Mouse (Mus musculus): ENCODE measurements around the gene Soga1.

The Soga1 gene

DNA sequence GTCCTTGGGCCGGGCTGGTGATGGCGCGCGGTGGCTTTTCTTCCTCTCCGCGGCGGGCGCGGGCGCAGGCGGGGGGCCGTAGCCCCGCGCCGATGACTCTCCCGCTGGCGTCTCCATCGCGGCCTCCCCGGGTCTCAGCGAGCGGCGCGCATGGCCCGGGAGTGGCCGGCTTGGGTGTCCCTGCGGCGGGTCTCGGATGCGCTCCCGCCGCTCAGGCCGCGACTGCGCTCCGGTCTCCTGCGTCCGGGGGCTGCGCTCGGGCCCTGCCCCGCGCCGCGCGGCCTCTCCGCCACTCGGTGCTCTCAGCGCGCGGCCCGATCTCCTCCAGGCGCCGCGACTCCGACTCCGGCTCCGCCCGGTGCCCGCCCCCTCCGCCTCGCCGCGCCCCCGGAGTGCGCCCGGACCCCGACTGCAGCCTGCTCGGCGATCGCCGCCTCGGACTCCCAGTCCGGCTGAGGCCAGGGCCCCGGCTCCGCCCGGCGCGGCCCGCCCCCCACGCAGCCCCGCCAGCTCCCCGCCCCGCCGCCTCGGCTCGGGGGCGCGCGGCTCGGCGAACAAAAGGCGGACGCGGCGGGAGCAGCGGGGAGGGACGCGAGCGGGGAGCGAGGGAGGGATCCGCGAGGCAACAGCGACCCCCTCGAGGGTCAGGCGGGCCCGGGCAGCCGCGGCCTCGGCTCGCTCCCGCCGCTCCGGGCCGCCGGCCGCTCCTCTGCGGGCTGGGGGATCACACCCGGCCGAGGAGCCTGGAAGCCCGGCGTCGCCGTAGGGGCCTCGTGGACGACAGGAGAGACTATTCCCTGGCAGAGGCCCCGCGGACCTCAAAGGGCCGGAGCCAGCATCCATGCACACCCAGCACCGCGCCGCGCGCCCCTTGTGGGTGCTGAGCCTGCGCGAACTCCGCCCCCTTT, at the start of gene Soga1:
Gene Soga1, minus strand, starts transcription at position 462 of the 908 bp plus-strand sequence.
- peak; percentile 35 to 66 for DNase-seq (ENCODE audit: low spot score in 2 of 2)

DNA sequence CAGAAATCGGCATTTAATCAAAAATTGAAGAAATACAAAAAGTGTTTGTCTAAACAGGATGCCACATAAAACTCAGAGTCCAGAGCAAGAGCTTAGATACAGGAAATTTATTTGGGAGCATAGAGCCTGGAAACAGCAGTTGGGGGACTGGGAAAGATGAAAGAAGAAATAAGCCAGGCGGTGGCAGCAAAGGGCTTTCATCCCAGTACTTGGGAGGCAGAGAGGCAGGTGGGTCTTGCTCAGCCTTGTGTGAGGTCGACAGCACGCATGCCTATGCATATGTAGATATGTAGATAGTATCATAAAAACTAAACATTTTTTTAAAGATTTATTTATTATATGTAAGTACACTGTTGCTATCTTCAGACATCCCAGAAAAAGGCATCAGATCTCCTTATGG, 49.0 kb upstream of the Soga1 start:
- peak in 1 of 2 experiments; percentile 39 for DNase-seq (ENCODE audit: low spot score in 2 of 2)

- DNase-seq (ENCODE audit: low spot score in 2 of 2), result no peak
Measured at GRCm38 (mm10) chr2:157127370-157127769, 48.3 kb upstream of the Soga1 start.

DNA sequence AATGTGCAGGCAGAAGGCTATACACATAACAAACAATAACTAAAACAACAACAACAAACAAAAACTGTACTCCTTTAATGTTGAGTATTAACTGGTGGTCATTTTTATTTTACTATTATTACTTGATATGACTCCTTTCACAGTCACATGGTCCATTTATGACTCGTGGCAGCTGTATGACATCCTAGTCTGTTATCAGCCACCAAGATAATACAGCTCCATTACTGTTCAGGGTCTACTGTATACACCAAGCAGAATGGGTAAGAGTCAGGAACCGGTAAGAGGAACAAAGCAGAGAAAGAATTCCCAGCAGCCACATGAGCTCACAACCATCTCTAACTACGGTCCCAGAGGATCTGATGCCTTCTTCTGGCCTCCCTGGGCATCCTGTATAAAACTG, 46.2 kb upstream of the Soga1 start:
- DNase-seq (ENCODE audit: low spot score in 2 of 2), result no peak

DNA sequence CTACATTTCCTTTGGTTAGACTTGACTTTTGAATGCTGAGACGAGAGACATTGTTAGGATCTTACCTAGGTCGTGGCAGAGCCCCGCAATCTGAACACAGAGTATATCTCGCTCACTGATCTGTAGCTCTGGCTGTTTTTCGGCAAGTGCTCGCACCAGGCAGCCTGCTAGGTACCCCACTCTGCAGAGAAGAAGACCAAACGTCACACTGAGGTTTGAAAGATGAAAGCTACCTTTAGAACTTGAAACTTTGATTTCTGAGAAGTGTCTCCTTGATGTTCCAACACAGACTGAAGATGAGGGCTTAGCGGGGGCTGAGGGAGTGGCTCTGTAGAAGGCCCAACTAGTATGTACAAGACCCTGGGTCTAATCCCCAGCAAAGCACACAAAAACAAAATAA, 42.7 kb upstream of the Soga1 start:
- no peak for DNase-seq (ENCODE audit: low spot score in 2 of 2)

DNA sequence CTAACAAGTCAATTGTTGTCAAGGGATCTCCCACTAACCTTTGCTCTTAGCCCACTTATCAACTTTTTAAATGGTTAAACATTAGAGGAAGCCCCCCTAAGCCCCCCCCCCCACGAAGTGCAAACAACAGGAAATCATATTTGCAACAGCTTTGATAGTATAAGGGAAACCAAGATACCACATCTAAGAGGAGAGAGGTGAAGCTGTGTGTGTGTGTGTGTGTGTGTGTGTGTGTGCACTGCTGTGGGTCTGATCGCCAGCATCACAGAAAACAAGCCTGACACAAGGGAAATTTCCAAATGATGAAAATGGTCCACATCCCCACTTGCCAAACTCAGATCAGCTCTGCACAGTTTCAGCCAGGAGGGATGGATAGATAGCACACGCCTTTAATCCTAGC, 40.0 kb upstream of the Soga1 start:
- no peak for DNase-seq (ENCODE audit: low spot score in 2 of 2)

GRCm38 (mm10) chr2:157118556-157118955, 39.5 kb upstream of the Soga1 start:
- DNase-seq (ENCODE audit: low spot score in 2 of 2), result no peak

DNA sequence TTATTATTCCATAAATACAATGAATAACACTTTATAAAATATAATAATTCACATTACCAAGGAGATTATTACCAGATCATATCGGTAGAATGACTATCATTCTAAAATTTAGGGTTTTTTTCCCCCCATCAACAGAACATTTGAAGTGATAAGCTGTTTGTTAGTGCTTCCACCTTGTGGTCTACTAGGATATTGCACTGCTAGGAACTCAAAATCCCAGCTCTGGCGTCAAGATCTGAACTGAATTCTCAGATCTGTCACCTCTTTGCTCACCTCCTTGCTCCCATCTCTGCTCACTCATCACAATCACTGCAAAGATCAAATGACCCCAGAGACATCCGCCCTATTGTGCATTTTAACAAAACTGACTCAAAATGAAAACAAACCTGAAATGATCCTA, 37.9 kb upstream of the Soga1 start:
- no peak for DNase-seq (ENCODE audit: low spot score in 2 of 2)

GRCm38 (mm10) chr2:157108236-157108635, 29.2 kb upstream of the Soga1 start:
- DNase-seq (ENCODE audit: low spot score in 2 of 2), result no peak

DNA sequence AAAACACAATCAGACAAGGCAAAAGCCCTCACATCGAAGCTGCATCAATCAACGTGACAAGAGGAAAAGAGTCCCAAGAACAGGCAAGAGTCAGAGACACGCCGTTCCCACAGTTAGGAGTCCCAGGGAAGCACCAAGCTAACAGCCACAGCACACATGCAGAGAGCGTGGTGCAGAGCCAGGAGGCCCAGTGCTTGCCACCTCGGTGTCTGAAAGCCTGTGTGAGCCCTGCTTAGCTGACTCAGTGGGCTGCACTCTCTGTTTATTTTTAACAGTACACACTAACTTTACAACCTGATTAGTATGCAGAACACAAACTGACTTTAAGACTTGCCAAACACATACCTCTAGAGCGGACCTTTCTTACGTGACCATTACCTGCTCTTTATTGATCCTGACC, 25.4 kb upstream of the Soga1 start:
- DNase-seq (ENCODE audit: low spot score in 2 of 2), result no peak

DNA sequence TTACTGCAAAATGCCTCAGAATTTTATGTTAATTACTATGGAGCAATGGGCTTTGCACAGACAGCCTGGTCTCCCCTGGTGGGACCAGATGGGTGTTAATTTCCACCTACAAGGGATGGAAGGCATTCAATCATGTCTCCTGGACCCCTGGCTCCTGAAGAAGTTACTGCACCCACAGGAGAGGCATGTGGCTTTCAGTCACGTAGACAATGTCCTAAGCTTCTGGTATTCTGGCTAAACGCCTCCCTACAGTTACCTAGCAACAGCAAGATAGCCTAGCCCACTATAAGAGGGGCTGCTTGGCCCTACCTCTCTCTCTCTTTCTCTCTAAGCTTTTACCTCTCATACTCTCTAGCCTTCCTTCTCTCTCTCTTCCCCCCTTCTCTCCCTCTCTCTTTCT, 23.2 kb upstream of the Soga1 start:
- no peak for DNase-seq (ENCODE audit: low spot score in 2 of 2)

- no peak for DNase-seq (ENCODE audit: low spot score in 2 of 2)
Measured at GRCm38 (mm10) chr2:157101650-157102049, 22.6 kb upstream of the Soga1 start.

DNA sequence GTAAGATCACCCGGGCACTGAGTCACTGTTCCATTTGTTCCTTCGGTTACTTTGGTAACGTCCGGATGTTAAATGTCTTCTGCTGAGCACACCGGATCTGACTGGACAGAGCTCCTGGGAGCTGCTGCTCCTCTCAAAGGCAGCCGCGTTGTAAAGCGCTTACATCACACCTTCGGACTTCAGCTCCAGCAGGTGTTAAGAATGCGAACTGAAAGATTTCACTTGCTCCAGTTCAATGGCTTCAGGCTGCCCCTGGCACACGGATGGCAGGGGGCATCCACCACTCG, 21.2 kb upstream of the Soga1 start:
- no peak for DNase-seq (ENCODE audit: low spot score in 2 of 2)

DNA sequence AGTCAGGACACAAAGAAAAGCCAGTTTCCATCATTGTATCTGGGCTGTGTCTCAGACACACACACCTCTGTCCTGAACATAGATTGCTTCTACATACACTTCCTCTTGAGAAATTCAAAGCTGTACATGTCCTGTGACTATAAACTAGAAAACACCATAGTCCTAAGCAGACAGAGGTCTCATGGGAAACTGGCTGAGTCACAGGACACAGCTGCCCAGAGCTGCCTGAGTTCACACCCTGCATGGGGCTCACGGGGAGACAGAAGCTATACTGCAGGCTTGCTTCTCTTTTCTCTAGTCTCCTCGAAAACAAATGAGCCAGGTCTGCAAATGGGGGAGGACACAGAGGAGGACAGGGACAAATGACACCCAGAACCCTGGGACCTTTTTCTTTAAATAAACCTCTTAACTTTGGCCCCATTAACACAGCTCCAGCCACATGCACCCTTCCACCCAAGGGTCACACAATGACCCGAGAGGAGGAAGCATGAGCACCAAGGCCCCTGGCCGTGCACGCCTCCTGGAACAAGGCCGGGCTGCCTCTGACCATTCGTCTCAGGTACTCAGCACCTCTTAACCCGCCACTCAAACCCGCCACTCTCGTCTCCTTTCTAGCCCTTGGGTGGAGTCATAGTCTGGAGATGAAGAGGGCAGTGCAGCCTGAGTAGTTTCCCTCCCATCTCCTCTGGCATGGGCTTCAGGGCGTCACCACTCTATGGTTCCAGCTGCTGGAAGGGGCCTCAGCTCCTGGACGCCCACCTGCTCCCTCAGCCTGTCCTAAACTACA, 20.7 kb upstream of the Soga1 start:
- DNase-seq (ENCODE audit: low spot score in 2 of 2), result no peak

- peak; percentile 28 to 74 for DNase-seq (ENCODE audit: low spot score in 2 of 2)
Measured at GRCm38 (mm10) chr2:157095005-157095755, 16.1 kb upstream of the Soga1 start.

- DNase-seq (ENCODE audit: low spot score in 2 of 2), result no peak
Measured at GRCm38 (mm10) chr2:157092024-157092423, 13.0 kb upstream of the Soga1 start.

GRCm38 (mm10) chr2:157087536-157088317, 8.7 kb upstream of the Soga1 start:
- no peak for DNase-seq (ENCODE audit: low spot score in 2 of 2)

- DNase-seq (ENCODE audit: low spot score in 2 of 2), result no peak
Measured at GRCm38 (mm10) chr2:157086796-157087195, 7.7 kb upstream of the Soga1 start, which contains the start of gene Tldc2. Tldc2 (plus strand) TSS chr2:157087055.

- no peak for DNase-seq (ENCODE audit: low spot score in 2 of 2)
Measured at GRCm38 (mm10) chr2:157084831-157085585, 6.0 kb upstream of the Soga1 start.

- DNase-seq (ENCODE audit: low spot score in 2 of 2), result no peak
Measured at GRCm38 (mm10) chr2:157081960-157082359, 2.9 kb upstream of the Soga1 start.

GRCm38 (mm10) chr2:157081331-157081730, 2.3 kb upstream of the Soga1 start:
- no peak for DNase-seq (ENCODE audit: low spot score in 2 of 2)

Measured in spleen, postnatal 10 days (tissue).